Mouse (Mus musculus) 3T3-L1 (cell line): ENCODE results near the gene Tomm5.
A peak's percentile ranks its signal among the peaks of the same experiment; 100 is the strongest.
"Not testable (repeated sequence)": the region's sequence is repeated elsewhere in the genome, so short reads cannot be mapped to it uniquely, and the experiment has no call there.

Source experiments
- DNase-seq: peaks from one replicate; pipeline ENCODE4 v3.0.0-alpha.2; 2015; ENCODE audit warnings: low read depth, low spot score

Tomm5 gene

DNA sequence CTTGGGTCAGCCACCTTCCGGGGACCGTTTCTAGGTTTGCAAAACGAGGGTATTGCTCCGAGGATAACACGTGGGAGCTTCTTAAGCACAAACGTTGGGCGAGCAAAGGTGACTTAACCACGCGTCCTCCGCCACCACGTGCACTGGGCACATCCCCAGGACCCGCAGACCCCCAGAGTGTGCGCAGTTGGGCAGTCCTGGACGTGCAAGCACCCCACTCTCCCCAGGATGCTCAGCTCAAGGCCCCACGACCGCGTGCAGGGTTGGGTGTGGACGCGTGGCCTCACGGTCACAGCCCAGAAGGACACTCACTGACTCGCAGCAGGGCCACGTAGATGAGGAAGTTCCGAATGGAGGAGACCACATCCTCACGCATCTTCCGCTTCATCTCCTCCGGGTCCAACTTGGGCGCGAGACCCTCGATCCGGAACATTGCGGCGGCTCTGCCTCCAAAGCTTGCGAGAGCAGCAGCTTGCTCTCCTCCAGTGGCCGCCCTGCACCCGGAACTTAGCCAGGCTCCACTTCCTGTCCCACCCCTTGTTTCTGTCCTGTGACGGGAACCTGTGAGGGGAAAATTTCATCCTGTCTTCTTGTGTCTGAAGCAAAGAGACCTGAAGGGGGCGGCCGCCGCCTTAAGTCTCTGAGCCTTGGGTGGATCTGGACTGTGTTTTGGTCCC is at the start of gene Tomm5:
Gene Tomm5 (minus strand): TSS at position 514 of the 677 bp plus-strand sequence.
- DNase-seq, result peak; percentile 95

GRCm38 (mm10) chr4:45156433-45156832 is 48.5 kb upstream of the Tomm5 start:
- no peak for DNase-seq

- DNase-seq, result no peak
Measured at GRCm38 (mm10) chr4:45143005-45143404, 35.1 kb upstream of the Tomm5 start.

DNA sequence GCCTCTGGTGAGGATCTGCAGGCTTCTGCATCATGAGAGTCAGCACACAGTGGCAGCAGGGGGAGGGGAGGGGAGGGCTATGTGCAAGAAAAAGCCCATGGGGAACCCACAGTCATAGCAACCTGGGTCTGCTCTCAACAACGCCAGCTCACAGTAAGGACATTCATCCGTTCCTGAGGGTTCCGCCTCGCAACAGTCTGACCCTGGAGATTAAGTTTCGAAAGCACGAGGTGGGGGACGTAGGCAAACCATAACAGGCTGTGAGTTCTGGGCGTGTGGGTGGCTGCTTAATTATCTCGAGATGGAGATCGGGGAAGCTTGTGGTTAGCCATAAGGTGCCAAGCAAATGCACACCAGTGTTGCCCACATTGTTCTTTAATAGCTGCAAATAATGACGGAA is 34.5 kb upstream of the Tomm5 start:
- no peak for DNase-seq

- DNase-seq, result no peak
Measured at GRCm38 (mm10) chr4:45141835-45142234, 33.9 kb upstream of the Tomm5 start.

- DNase-seq, result no peak
Measured at GRCm38 (mm10) chr4:45137636-45138035, 29.7 kb upstream of the Tomm5 start.

DNA sequence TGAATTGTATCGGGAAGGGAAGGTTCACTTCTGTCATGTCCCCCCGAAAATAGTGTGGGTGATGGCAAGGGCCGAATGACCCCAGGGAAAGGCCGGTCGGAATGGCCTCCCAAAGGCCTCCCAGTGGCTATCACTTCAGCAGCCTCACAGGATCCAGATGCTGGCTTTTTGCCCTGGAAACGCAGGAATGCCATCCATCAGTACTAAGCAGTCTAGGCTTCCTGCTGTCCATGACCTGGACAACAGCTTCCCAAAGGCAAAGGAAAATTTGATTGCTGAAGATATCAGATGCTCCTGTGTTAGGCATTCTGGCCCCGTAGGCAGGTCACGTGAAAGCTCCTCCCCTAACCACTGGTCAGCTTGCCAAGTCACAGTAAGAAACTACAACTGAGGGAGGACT is 26.6 kb upstream of the Tomm5 start:
- no peak for DNase-seq

GRCm38 (mm10) chr4:45131021-45131420 is 23.1 kb upstream of the Tomm5 start:
- DNase-seq, result no peak

DNA sequence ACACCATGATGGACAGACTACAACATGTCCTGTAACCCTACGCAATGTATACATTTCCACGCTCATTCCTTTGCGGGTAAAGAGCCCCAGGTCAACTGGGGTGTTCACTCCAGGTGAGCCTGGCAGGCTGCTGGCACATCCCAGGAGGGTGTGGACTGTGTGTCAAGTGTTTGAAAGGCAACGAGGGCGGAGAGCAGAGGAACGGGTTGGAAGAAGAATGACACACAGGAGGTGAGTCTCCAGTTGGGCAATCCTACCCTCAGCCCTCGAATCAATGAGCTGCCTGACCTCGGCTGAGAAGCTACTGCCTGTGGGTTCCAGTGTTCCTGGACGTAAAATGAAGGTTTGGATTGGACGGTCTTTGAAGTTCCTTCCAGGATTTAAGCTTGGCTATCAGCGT is 13.4 kb upstream of the Tomm5 start:
- no peak for DNase-seq

DNA sequence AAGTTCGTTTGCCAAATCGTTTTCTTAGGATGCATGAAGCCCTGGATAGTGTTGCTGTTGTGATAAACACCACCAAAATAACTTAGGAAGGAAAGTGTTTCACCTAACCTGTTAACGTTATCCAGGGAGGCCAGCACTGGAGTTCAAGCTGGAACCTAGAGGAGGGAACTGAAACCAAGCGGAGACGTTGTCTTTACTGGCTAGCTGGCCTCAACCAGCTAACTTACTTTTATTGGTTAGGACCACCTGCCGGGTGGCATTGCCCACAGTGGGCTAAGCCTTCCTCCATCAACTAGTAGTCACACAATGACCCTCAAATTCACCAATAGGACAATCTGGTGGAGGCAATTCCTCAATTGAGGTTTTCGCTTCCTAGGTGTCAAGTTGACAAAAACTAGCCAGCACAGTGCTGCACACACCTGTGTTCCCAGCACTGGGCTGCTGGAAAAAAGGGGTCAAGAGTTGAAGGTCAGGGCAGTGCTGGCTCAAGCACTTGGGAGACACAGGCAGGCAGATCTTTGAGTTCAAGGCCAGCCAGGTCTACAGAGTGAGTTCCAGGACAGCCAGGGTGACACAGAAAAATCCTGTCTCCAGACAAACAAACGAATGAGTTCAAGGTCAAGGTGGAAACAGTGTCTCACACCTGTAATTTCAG is 669 bp upstream of the Tomm5 start:
- DNase-seq, result no peak

DNA sequence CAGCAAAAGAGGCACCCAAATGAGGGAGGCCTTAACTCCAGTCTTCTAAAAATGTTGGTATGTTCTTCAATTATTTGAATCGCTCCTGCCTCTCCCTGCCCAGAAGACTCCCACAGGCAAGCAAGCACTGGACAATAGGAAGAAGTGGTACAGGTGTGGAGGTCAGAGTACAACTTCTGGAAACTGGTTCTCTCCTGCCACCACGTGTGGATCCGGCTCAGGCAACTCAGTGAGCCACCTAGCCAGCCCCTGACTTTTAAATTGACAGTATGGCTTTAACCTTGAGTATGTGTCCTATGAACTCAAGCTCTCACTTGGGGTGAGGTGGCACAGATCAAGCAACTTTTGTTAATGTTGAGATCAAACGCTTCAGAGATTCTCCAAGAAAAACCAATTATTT is 848 bp downstream of the Tomm5 start:
- DNase-seq, result peak; percentile 9

DNA sequence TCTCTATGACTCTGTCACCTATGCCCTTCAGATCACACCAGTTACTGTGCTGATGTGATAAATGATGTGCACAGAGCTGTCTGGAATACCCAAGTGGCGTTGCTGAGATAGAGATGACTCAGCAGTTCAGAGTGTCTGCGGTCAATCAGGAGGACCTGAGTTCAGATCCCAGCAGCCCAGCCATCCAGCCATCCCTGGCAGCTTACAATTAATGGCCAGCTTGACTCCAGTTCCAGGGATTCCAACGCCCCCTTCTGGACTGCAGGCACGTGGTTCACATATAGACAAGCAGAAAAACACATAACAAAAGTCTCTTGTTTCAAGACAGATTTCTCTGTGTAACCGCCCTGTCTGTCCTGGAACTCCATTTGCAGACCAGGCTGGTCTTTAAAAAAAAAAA is 1.5 kb downstream of the Tomm5 start:
- peak; percentile 51 for DNase-seq

GRCm38 (mm10) chr4:45097198-45097872 is 10.6 kb downstream of the Tomm5 start:
- DNase-seq, result peak; percentile 87

DNA sequence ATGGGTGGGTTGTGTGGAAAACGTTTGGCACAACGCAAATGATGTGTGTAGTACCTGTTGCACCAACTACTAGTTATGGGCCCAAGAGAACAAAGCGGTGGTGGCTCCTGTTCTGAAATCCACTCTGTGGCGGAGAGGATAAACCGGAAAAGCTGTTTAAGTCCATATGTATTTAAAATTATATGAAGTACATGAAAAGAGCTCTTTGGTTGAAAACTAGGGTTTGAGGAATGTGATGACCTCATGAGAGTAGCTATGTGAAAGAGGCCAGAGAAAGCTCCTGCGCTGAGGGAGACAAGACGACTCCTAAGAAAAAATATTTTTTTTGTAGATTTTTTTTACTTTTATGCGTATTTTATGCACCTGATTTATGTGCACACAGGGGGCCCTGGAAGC is 23.0 kb downstream of the Tomm5 start:
- DNase-seq, result peak; percentile 52

DNA sequence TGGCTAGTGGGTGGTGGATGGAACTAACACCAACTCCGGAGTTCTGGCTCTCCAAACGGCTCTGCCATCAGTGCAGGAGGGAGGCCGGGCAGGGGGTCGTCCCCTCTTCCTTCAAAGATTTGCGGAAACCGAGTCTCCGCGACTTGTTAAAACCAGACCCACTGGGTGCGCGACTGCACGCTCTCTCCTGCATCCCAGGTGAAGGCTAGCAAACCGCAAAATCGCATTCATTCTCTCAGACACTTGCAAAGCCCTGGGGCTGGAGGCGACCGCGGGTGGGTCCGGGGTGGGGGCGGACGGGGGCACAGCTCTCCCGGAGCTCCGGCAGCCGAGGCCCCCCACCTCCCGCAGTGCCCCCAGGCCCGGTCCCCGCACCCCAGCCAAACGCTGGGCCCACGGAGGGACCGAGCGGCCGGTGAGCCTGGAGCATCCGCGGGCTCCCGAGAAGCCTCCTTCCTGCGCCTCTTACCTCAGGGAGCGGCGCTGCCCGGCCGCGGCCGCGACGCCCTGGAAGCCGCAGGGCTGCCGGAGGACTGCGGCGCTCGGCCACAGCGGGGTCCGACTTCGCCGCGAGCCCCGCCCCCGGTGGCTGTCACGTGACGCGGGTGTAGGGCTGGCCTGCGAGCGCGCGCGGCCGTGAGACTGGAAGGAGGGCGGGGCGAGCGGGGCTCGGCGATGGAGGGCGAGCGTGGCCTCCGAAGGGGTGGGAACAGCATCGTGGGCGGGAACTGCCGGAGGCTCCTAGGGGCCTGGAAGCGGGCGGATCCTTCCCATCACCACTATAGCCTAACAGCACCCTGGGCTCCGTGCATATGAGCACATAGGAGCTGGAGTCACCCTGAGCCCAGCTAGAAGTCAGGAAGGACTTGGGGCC is 23.7 kb downstream of the Tomm5 start, which contains the start of gene Fbxo10:
Gene Fbxo10 (minus strand): TSS at position 584 of the 874 bp plus-strand sequence.
- peak; percentile 87 for DNase-seq

- peak; percentile 44 for DNase-seq
Measured at GRCm38 (mm10) chr4:45083487-45083886, 24.4 kb downstream of the Tomm5 start.

- DNase-seq, result no peak
Measured at GRCm38 (mm10) chr4:45082951-45083350, 25.0 kb downstream of the Tomm5 start.

DNA sequence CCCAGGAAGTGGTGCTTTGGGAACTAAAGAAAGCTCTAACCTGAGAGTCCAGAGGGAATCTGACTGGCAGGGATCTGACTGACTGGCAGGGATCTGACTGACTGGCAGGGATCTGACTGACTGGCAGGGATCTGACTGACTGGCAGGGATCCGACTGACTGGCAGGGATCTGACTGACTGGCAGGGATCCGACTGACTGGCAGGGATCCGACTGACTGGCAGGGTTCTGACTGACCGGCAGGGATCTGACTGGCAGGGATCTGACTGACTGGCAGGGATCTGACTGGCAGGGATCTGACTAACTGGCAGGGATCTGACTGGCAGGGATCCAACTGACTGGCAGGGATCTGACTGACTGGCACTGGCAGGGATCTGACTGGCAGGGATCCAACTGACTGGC is 26.9 kb downstream of the Tomm5 start:
- DNase-seq, result not testable (repeated sequence)

- DNase-seq, result no peak
Measured at GRCm38 (mm10) chr4:45073544-45073943, 34.4 kb downstream of the Tomm5 start.

GRCm38 (mm10) chr4:45072261-45072973 is 35.5 kb downstream of the Tomm5 start:
- no peak for DNase-seq

DNA sequence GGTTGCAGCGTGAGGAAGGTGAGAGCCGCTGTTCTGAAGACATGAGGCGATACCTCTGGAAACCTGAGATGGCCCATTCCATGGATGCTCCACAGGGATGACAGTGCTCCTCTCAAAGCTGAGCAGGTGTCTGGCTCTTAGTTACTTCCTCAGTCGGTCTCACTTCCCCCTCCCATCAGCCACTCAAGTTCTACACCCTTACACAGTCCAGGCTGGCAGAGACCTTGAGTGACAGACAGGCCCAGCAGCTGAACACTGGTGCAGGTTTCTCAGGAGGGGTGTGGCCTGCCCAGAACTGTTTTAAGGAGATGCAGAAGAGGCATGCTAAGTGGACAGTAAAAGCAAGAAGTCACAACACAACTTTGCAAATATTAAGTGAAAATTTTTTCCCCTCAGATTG is 40.2 kb downstream of the Tomm5 start:
- no peak for DNase-seq
